Mouse (Mus musculus): Measurements from ENCODE around the gene Pik3r4.

Pik3r4 gene

GRCm38 (mm10) chr9:105697764-105698396 lies 55.1 kb downstream of the Pik3r4 start:
- peak; percentile 25 for DNase-seq (ENCODE audit: low spot score)

- no peak for DNase-seq (ENCODE audit: low spot score)
Measured at GRCm38 (mm10) chr9:105700702-105701101, 57.9 kb downstream of the Pik3r4 start.

- DNase-seq (ENCODE audit: low spot score) = no peak
Measured at GRCm38 (mm10) chr9:105701966-105702365, 59.2 kb downstream of the Pik3r4 start.

- no peak for DNase-seq (ENCODE audit: low spot score)
Measured at GRCm38 (mm10) chr9:105704226-105704932, 61.6 kb downstream of the Pik3r4 start.

- no peak for DNase-seq (ENCODE audit: low spot score)
Measured at GRCm38 (mm10) chr9:105705011-105705410, 62.2 kb downstream of the Pik3r4 start.

- no peak for DNase-seq (ENCODE audit: low spot score)
Measured at GRCm38 (mm10) chr9:105712049-105712448, 69.3 kb downstream of the Pik3r4 start.

GRCm38 (mm10) chr9:105719367-105719766 lies 76.6 kb downstream of the Pik3r4 start:
- no peak for DNase-seq (ENCODE audit: low spot score)

GRCm38 (mm10) chr9:105719851-105720395 lies 77.1 kb downstream of the Pik3r4 start:
- DNase-seq (ENCODE audit: low spot score) = no peak

- DNase-seq (ENCODE audit: low spot score) = no peak
Measured at GRCm38 (mm10) chr9:105720430-105720829, 77.7 kb downstream of the Pik3r4 start.

- DNase-seq (ENCODE audit: low spot score) = no peak
Measured at GRCm38 (mm10) chr9:105731976-105732375, 89.2 kb downstream of the Pik3r4 start.

GRCm38 (mm10) chr9:105734651-105735050 lies 91.9 kb downstream of the Pik3r4 start:
- no peak for DNase-seq (ENCODE audit: low spot score)

- DNase-seq (ENCODE audit: low spot score) = no peak
Measured at GRCm38 (mm10) chr9:105735195-105735594, 92.4 kb downstream of the Pik3r4 start.

All from ovary, postnatal 10 days (tissue).